Mouse (Mus musculus) retina, postnatal 7 days (tissue): ENCODE measurements around the gene Afm.

Experiments used
- DNase-seq: peaks from one replicate; pipeline ENCODE4 v3.0.0-alpha.2; 2012; ENCODE audit warnings: low read depth, low spot score

The Afm gene

GRCm38 (mm10) chr5:90518356-90519100 is at the start of gene Afm:
Gene Afm, plus strand, starts transcription at chr5:90518932.
- DNase-seq, result no peak

GRCm38 (mm10) chr5:90470836-90471235 is 47.9 kb upstream of the Afm start:
- no peak for DNase-seq

GRCm38 (mm10) chr5:90473902-90474301 is 44.8 kb upstream of the Afm start:
- DNase-seq, result no peak

GRCm38 (mm10) chr5:90474369-90474768 is 44.4 kb upstream of the Afm start:
- DNase-seq, result no peak

GRCm38 (mm10) chr5:90476741-90477140 is 42.0 kb upstream of the Afm start:
- DNase-seq, result no peak

GRCm38 (mm10) chr5:90477308-90478140 is 41.2 kb upstream of the Afm start:
- no peak for DNase-seq

GRCm38 (mm10) chr5:90478886-90479285 is 39.8 kb upstream of the Afm start:
- no peak for DNase-seq

- no peak for DNase-seq
Measured at GRCm38 (mm10) chr5:90485597-90485996, 33.1 kb upstream of the Afm start.

- no peak for DNase-seq
Measured at GRCm38 (mm10) chr5:90488323-90488722, 30.4 kb upstream of the Afm start.

- no peak for DNase-seq
Measured at GRCm38 (mm10) chr5:90490518-90490917, 28.2 kb upstream of the Afm start, which contains the start of gene Afp. Gene Afp, plus strand, starts transcription at chr5:90490737.

- no peak for DNase-seq
Measured at GRCm38 (mm10) chr5:90492440-90492839, 26.3 kb upstream of the Afm start.

GRCm38 (mm10) chr5:90494308-90494707 is 24.4 kb upstream of the Afm start:
- no peak for DNase-seq

GRCm38 (mm10) chr5:90499509-90499908 is 19.2 kb upstream of the Afm start:
- DNase-seq, result no peak

GRCm38 (mm10) chr5:90500714-90501113 is 18.0 kb upstream of the Afm start:
- DNase-seq, result peak; percentile 56

GRCm38 (mm10) chr5:90501752-90502151 is 17.0 kb upstream of the Afm start:
- no peak for DNase-seq

GRCm38 (mm10) chr5:90504742-90505141 is 14.0 kb upstream of the Afm start:
- no peak for DNase-seq

- no peak for DNase-seq
Measured at GRCm38 (mm10) chr5:90506507-90506906, 12.2 kb upstream of the Afm start.

- DNase-seq, result no peak
Measured at GRCm38 (mm10) chr5:90507411-90507949, 11.3 kb upstream of the Afm start.

- DNase-seq, result no peak
Measured at GRCm38 (mm10) chr5:90509828-90510592, 8.7 kb upstream of the Afm start.

GRCm38 (mm10) chr5:90512288-90512955 is 6.3 kb upstream of the Afm start:
- DNase-seq, result no peak

- DNase-seq, result no peak
Measured at GRCm38 (mm10) chr5:90515561-90515960, 3.2 kb upstream of the Afm start.
